Mouse (Mus musculus) kidney, adult 11 months (tissue): ENCODE data around the gene P4hb.
A peak's percentile ranks its signal among the peaks of the same experiment; 100 is the strongest.
"Not testable (repeated sequence)": the region's sequence is repeated elsewhere in the genome, so short reads cannot be mapped to it uniquely, and the experiment has no call there.

Source experiments
- DNase-seq: peaks from one replicate; pipeline ENCODE4 v3.0.0; 2022

The P4hb gene

DNA sequence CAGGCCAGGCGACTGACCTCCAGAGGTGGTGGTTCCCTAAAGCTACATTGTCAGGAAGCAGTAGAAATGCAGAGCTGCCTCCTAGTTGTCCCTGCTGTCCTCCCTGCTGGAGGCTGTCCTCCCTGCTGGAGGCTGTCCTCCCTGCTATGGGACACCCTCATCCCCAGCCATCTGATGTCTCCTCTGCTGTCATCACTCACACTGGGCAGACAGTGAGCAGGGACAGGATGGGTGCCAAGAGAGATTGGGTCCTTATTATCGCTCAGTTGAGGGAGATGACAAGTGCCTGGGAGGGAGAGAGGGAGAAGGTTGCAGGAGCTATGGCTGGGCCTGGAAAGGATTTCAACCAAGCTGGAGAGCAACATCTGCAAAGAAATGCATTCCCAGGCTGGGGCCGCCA lies 37.9 kb downstream of the P4hb start:
- DNase-seq = no peak

DNA sequence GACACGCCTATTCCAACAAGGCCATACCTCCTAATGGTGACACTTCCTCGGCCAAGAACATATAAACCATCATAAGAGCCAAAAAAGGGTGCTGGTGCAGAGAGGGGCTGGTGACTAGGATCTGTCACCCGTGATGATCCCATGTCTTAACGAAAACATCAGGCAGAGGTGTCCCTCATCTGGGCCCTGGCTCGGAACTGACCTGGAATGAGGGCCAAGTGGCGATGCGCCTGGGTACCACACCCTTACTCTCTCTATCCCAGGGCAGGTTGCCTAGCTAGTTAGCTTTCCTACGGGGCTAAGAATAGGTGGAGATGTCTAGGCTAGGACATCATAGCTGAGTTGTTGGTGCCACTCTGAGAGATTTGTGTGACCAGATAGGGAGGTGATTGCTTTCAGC lies 39.0 kb downstream of the P4hb start:
- no peak for DNase-seq

DNA sequence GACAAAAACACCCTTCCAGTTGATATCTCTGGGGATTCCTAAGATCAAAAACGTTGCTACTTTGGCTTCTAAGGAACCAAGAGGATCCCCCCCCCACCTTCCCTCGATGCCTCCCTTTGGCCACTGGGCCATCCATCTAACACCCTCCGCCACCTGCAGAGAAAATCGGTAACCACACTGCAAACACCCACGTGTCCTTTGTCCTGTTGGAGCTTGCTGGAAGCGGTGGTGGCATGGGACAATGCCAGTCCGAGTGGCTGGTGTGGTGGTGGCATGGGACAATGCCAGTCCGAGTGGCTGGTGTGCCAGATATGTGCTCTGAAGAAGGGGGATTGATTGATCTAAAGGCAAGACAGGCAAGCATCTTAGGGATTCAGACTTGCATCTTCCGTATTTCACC lies 41.4 kb downstream of the P4hb start:
- peak; percentile 46 for DNase-seq

DNA sequence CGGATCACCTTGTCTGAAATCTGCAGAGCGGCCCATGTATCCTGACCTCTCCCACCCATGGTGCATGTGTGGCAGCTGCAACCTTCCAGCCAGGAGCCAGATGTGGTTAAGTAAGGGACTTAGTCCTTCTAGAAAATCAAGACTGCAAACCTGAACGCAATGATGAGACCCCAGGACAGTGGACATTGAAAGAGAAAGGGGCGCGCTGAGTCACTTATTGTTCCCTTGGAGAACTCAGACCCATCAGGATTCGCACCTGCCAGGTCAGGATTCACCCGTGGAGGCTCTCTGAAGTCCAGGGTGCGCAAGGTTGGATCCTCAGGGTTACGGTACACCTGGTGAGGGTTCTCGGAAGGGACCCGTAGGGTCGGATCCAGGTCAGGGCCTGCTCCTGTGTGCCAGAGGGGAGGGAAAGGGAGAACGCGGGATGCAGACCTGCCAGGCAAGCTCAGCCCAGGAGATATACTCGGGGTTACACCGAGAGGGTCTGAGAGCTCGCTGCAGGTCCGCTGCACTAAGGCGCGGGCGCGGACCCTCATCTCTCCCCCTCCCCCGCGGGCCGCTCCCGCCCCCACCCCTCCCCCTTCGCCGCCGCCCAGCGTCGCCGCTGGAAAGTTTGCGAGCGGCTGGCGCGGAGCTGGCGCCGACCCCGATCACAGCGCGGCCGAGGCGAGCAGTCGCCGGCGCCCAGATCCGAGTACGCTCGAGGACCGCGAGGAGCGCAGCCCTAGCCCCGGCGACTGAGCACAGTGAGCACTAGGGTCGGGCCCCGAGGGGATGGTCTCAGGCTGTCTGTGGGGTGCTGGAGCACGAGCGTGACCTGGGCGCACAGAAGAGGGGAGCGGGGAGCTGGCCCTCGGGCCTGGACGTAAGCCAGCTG lies 42.7 kb downstream of the P4hb start, which contains the start of gene Gcgr:
Gene Gcgr (plus strand): TSS at position 615 of the 880 bp plus-strand sequence.
- no peak for DNase-seq

DNA sequence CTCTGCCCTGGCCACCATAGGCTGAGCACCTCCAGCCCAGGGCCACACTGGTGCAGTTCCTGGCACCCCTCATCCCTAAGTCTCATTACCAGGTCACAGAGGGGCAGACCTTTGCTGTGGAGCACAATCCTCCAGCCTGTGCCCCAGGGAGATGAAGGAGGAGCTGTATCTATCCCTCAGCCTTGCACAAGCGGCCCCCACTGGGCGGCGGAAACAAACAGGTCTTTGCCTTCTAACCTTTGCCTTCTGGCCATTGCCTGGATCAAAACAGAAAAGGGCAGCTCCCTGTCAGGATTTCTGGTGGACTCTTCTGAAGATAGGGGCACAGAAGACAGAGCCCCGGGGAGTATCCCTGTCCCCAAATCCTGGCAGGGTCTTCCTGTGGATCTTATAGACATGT lies 44.1 kb downstream of the P4hb start:
- DNase-seq = no peak

DNA sequence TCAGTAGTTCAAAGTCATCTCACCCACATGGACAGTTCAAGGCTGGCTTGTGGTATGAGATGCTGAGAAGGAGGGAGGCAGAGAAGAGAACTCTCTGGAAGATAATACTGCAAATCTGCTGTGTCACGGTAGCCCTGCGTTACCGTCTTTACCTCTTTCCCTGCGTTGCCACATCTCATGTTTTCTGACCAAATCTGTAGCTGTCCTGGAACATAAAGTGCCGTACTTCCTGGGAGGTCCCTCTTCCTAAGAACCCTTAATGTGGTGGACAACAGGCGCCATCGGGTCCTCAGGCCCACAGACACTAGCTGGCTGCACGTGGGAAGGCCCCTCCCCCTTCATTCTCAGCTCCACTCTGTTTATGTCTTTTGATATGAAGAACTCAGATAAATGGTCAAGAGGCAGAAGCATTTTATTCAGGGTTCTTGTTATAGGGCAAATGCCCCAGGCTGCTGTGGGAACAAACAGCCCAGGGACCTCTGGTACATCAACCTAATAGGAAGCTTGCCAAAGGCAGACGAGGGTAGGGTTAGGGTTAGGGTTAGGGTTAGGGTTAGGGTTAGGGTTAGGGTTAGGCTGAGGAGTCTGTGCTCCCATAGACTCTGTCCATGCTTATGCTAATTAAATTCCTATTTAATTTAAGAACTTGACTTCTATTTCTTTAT lies 45.2 kb downstream of the P4hb start:
- DNase-seq = no peak

DNA sequence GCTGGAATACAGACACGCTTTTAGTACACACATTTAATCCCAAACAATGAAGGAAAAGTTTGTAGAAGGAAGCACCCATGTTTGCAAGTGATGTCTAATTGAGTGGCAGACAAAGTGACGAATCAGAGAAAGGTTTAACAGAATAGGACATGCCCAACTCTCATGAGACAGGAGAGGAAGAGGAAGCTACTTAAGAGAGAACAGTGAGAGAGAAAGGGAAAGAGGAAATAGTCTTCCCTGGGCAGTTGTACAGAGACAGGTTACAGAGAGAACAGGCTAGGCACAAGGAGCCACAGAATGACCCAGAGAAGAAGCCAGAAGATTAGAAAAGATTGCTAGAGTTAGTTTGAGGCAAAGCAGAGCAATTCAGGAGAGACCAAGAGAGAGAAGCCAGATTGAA lies 47.1 kb downstream of the P4hb start:
- DNase-seq = no peak

DNA sequence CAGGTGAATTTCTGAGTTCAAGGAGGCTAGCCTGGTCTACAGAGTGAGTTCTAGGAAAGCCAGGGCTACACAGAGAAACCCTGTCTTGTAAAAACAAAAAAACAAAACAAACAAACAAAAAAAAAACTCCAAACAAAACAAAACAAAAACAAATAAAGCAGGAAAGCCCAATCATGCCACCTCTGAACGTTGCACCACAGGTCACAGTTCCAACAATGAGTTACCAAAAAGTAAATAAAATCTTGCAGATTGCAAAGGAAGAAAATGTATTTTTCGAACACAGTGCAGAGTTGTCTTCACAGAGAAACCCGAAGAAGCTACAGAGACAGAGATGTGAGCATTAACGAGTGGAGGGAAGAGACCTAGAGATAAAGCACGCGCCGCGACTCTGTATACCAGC lies 50.5 kb downstream of the P4hb start:
- no peak for DNase-seq

DNA sequence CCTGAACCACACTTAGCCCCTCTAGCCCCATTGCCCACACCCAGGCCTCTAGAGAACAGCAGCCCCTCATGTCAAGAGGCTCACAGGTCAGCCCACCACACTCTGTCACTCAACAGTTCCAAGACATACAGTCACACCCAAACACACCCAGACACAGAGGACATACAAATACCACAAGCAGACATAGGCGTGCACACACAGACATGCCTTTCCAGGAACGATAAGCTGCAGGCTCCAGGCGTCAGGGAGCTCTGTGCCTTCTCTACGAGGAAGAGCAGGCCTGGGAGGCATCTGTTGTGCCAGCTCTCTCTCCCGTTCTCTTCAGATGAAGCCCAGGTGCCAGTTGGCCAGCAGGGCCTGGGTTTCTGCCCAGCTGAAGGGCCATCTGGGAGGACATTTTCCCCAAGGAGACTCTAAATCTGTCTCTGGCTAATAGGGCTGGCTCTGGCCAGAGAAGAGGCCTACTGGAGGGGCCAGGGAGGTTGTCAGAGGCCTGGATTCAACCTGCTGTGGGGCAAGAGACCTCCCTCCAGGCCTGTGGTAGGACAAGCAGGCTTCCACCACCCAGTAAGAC lies 52.0 kb downstream of the P4hb start:
- no peak for DNase-seq

DNA sequence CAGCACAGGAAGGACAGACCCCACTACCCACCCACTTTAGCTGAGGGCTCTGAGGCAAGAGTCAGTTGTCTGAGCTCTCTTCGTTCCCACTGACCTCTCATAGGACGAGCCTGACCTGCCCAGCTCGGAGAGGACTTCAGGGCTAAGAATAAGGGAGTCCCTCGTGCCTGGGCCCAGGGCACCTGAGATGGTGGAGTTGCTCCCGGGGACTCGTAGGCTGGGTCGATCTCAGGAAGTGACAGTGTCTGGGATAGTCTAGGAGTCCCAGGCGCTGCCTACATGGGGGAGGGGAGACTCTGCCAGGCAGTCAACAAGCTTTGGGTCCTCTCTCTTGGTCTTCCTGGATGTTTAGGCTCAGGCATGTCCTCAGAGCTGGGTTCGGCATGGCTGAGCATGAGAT lies 52.6 kb downstream of the P4hb start:
- no peak for DNase-seq

DNA sequence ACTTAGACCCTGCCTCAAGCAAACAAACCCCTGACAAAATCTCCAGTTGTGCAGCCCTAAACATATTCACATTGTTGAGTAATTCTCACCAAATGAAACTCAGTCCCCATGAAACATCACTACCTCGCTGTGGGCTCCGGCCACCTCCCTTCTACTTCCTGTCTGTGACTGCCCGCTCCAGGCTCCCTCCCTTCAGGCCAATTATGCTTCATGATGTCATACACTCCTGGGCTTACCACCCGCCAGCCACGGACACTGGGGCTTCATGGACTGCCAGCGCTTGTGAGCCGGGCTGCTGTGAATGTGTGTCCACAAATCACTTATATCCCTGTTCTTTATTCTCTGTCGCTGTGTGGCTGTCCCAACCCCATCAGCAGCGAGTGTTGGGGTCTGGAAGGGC lies 53.3 kb downstream of the P4hb start:
- no peak for DNase-seq

DNA sequence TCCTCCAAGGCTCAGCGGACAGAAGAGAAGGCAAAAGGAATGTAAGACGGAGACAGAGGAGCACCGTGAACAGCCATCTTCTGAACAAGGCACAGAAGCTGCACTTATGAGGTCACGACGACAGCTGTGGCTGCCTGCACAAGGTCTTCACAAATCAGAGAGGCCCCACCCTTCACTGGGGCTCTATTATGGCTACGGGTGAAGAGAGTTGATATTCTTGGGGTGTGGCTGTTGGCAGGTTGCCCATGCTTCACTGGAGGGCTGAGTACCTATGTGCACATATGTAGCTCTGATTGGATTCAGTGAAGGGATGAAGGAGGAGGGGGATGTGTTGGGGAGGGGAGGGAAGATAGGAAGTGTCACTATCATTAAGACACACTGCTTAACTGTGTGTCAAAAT lies 54.5 kb downstream of the P4hb start:
- no peak for DNase-seq

DNA sequence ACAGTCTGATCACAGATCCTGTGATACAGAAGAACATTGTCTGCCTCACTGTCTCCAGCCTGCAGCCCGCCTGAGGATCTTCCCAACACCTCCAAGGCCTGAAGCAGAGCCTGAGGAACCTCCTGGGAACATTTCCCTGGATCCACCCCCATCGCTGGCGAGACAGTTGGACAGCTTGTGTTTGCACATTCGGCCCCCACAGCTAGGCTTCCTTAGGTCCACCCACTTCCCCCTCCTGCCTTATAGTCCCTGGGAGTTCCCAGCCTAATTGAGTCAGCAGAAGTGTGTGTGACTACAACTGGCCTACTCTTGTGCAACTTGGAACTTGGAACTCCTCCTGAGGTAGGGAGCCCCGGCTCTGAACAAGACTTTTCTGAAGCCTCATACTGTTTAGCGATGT lies 55.0 kb downstream of the P4hb start:
- no peak for DNase-seq

DNA sequence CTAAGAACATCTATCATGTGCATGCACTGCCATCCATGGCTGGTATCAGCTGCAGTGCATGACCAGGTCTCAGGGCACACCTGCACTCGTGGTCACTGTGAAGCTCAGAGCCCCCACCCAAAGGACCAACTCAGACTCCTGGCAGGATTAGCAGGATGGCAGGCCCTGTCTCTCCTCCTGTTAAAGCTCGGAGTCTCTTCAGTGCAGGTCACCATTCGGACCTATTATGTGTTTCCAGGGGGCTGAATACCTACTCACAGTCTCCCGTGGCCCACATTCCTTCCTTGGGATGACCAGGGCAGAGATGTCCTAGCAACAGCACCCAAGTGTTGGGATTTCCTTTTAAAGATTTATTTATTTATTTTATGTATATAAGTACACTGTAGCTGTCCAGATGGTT lies 55.9 kb downstream of the P4hb start:
- DNase-seq = no peak

DNA sequence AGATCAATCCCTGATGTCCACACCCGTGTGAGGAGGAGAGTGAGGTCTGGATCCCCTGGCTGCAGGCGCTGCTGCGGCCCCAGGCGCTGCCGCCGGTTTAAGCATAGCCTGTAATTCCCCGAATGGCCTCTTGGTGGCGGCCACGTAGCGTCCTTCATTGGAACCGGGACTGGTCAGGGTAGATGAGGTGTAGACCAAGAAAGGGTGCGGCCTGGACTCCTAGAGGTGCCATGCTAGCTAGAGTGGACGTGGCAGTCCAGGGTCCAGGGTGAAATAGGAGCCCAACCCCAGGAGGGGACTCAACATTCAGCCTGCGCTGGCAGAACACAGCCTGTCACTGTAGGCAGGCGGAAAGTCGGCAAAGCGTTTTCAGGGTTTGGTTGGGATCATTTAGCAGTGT lies 57.4 kb downstream of the P4hb start:
- DNase-seq = peak; percentile 86

DNA sequence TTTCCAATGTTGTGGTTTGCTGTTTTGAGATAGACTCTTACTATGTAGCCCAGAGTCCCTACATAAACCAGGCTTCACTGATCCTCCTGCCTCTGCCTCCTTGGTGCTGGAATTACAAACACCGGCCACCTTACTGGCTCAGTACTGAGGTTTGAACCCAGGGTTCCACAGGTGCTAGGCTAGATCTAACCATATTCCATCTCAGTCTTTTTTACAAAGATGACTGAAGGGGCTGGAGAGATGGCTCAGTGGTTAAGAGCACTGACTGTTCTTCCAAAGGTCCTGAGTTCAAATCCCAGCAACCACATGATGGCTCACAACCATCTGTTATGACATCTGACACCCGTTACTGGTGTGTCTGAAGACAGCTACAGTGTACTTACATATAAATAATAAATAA lies 58.8 kb downstream of the P4hb start:
- not testable (repeated sequence) for DNase-seq

DNA sequence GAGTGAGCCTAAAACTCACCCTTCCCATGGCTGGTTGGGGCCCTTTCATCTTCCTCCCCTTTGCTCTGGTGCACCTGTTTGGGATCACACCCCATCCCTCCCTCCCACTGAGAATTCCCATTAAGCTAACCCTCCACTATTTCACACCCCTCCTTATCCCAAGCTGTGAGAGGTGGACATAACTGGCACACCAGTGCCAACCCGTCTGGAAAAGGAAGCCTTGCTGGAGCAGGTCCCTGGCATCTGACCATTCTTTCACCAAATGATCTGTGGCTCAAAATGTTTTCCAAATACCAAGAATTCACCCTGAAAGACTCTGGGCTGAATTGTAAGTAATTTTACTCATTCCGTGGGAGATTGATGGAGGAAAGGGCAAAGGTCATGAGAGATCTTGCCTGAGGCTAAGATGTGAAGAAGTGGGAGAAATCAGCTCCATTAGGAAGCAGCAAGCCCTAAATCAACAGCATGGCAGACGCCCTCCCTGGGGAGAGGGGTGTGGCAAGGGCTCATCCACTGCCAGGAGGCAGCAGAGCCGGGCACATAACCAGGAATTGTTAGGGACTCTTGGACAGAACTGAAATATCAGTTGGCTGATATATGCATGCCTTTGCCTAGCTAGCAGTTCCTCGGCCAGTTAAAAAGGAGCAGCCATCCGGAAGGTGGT lies 60.1 kb downstream of the P4hb start:
- DNase-seq = no peak

DNA sequence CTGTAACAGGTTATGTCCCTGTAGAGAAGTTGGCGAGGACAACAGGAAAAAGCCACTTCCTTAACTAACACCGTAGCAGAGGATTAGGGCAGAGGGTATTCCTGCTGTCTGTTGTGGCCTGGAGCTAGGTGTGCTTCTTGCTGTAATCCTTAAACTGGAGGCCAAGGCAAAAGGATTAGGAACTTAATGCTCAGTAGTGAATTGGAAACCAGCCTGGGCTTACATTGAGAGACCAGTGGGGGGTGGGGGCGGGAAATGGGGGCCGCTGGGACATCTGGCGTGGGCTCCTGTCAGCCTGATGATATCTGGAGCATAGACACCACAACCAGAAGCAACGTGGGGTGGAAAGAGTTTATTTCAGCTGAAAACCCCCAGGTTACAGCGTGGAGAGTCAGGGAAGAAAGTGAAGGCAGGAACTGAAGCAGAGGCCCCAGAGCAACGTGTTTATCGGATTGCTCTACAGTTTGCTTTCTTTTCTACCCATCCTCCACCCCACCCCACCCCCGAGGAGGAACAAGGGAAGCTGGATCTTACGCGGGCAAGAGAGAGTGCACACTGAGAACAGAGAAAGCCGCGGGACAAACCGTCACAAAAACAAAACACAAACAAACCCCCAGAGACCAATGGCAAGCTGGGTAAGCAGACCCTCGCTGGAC lies 62.5 kb downstream of the P4hb start:
- DNase-seq = no peak
